Mouse (Mus musculus) cerebellum, postnatal 36 days (tissue): Measurements from ENCODE around the gene Rbfox3.

Experiments
- DNase-seq, 2 experiments: peaks; one replicate each; pipeline ENCODE4 v3.0.0; 2021 to 2022; ENCODE audit warnings: mixed read lengths in 2 of 2

The Rbfox3 gene

GRCm38 (mm10) chr11:118911307-118912070 is at the start of gene Rbfox3:
Gene Rbfox3, minus strand, starts transcription at chr11:118911597.
- DNase-seq, result peak; percentile 83 to 85

- DNase-seq, result no peak
Observed at GRCm38 (mm10) chr11:118960649-118961048, 49.3 kb upstream of the Rbfox3 start.

- peak; percentile 85 for DNase-seq
Observed at GRCm38 (mm10) chr11:118957070-118957471, 45.7 kb upstream of the Rbfox3 start.

GRCm38 (mm10) chr11:118955016-118955415 is 43.6 kb upstream of the Rbfox3 start:
- no peak for DNase-seq

GRCm38 (mm10) chr11:118945868-118946267 is 34.5 kb upstream of the Rbfox3 start:
- no peak for DNase-seq

GRCm38 (mm10) chr11:118941268-118941667 is 29.9 kb upstream of the Rbfox3 start:
- no peak for DNase-seq

- peak; percentile 97 to 98 for DNase-seq
Observed at GRCm38 (mm10) chr11:118940539-118940938, 29.1 kb upstream of the Rbfox3 start.

GRCm38 (mm10) chr11:118939731-118940130 is 28.3 kb upstream of the Rbfox3 start:
- DNase-seq, result peak in 1 of 2 experiments; percentile 22

- DNase-seq, result no peak
Observed at GRCm38 (mm10) chr11:118934925-118935324, 23.5 kb upstream of the Rbfox3 start.

GRCm38 (mm10) chr11:118927081-118927480 is 15.7 kb upstream of the Rbfox3 start:
- no peak for DNase-seq

GRCm38 (mm10) chr11:118921852-118922251 is 10.5 kb upstream of the Rbfox3 start:
- DNase-seq, result no peak

- DNase-seq, result no peak
Observed at GRCm38 (mm10) chr11:118916423-118917030, 5.1 kb upstream of the Rbfox3 start.

GRCm38 (mm10) chr11:118915888-118916287 is 4.5 kb upstream of the Rbfox3 start:
- no peak for DNase-seq

GRCm38 (mm10) chr11:118912686-118913085 is 1.3 kb upstream of the Rbfox3 start:
- peak in 1 of 2 experiments; percentile 59 for DNase-seq

- DNase-seq, result peak; percentile 32 to 40
Observed at GRCm38 (mm10) chr11:118910756-118911155, 641 bp downstream of the Rbfox3 start.

GRCm38 (mm10) chr11:118909814-118910201 is 1.6 kb downstream of the Rbfox3 start:
- peak; percentile 65 to 66 for DNase-seq

- DNase-seq, result peak; percentile 75 to 81
Observed at GRCm38 (mm10) chr11:118908981-118909813, 2.2 kb downstream of the Rbfox3 start.

GRCm38 (mm10) chr11:118908431-118908980 is 2.9 kb downstream of the Rbfox3 start:
- peak; percentile 66 to 69 for DNase-seq

GRCm38 (mm10) chr11:118907471-118908401 is 3.7 kb downstream of the Rbfox3 start:
- DNase-seq, result peak in 1 of 2 experiments; percentile 52

- peak; percentile 63 to 64 for DNase-seq
Observed at GRCm38 (mm10) chr11:118906824-118907470, 4.5 kb downstream of the Rbfox3 start.

- peak; percentile 53 to 55 for DNase-seq
Observed at GRCm38 (mm10) chr11:118906131-118906823, 5.1 kb downstream of the Rbfox3 start.
